Mouse (Mus musculus) hindbrain, embryonic 13.5 days (tissue): ENCODE data around the gene Smoc2. TPM values are rescaled to one million over a fixed set of nuclear protein-coding genes. Genes with fewer than 3 reads are reported as not detected.

ENCODE experiments used
- ATAC-seq: fragments of 200-750 bp; cut with Nextera tagmentation; 2 replicates; pipeline ENCODE4 v1.8.0; 2017; ENCODE audit warnings: moderate TSS enrichment; ENCODE audit not compliant: low FRiP score
- H3K27ac ChIP-seq: fragments of 300-500 bp; sonication (generic); 2 replicates; pipeline ENCODE4 v1.5.1; 2015; ENCODE audit warnings: inconsistent platforms, mild to moderate bottlenecking, moderate library complexity
- H3K27me3 ChIP-seq: fragments of 300-500 bp; sonication (generic); 2 replicates; pipeline ENCODE4 v1.6.1; 2015; ENCODE audit warnings: mild to moderate bottlenecking, inconsistent platforms
- H3K36me3 ChIP-seq: fragments of 300-500 bp; sonication (generic); 2 replicates; pipeline ENCODE4 v1.6.1; 2015; ENCODE audit warnings: mild to moderate bottlenecking, inconsistent platforms
- H3K4me1 ChIP-seq: fragments of 300-500 bp; sonication (generic); replicated peaks from 2 replicates; pipeline ENCODE4 v1.6.1; 2015; ENCODE audit warnings: inconsistent platforms
- H3K4me2 ChIP-seq: fragments of 300-500 bp; sonication (generic); 2 replicates; pipeline ENCODE4 v1.6.1; 2015; ENCODE audit warnings: inconsistent platforms, mild to moderate bottlenecking, moderate library complexity
- H3K4me3 ChIP-seq: fragments of 300-500 bp; sonication (generic); 2 replicates; pipeline ENCODE4 v1.5.1; 2015; ENCODE audit warnings: mild to moderate bottlenecking, inconsistent platforms
- H3K9ac ChIP-seq: fragments of 300-500 bp; sonication (generic); 2 replicates; pipeline ENCODE4 v1.6.1; 2015; ENCODE audit warnings: mild to moderate bottlenecking, inconsistent platforms
- H3K9me3 ChIP-seq: fragments of 300-500 bp; sonication (generic); 2 replicates; pipeline ENCODE4 v1.6.1; 2016; ENCODE audit warnings: inconsistent platforms
- WGBS: fragments of 180-500 bp; shearing (Covaris S2); methylation state at CpG from one replicate; pipeline ENCODE4 v1.1.7; 2015; 5-methylcytosine and 5-hydroxymethylcytosine counted together
- polyA plus RNA-seq: library from polyadenylated mRNA; unstranded; fragments of >200 nt; fragmentation: Nextera tagmentation; extraction: Ambion mirVana; gene quantifications from 2 replicates; pipeline ENCODE4 v1.2.1, GENCODE M21; 2015

Smoc2 gene
- polyA plus RNA-seq, 1 experiment from 2014 or later = 4.4 TPM

- Histone ChIP-seq H3K4me2 (no peak overlapping the region), H3K9ac (no peak overlapping the region), H3K4me1 (peaks cover 19% of the 10 kb centered on the region), H3K36me3 (no peaks in the 10 kb centered on the region), H3K27ac (no peak overlapping the region), H3K4me3 (no peak overlapping the region), H3K9me3 (no peaks in the 10 kb centered on the region), H3K27me3 (0 out of 2 replicates have a peak, but pooled peaks cover 6% of the 10 kb centered on the region)
- 75% methylated on average over 6 of the region's 6 CpGs for WGBS
- ATAC-seq = peak; percentile 13; the same call in 1 of the 2 replicates
These were observed 92.3 kb downstream of the Smoc2 start for GRCm38 (mm10) chr17:14371606-14372005.

GRCm38 (mm10) chr17:14372324-14373145 lies 93.2 kb downstream of the Smoc2 start:
- H3K36me3 ChIP-seq = no peaks in the 10 kb centered on the region
- peak; percentile 82 for ATAC-seq
- 0 out of 2 replicates have a peak, but pooled peaks cover 6% of the 10 kb centered on the region for H3K27me3 ChIP-seq
- no peak overlapping the region for H3K4me3 ChIP-seq
- H3K4me1 ChIP-seq = peaks cover 19% of the 10 kb centered on the region
- 44% methylated on average over 25 of the region's 25 CpGs for WGBS
- H3K9me3 ChIP-seq = no peaks in the 10 kb centered on the region
- peak overlapping the region; percentile 13 for H3K27ac ChIP-seq
- no peak overlapping the region; the same call in 1 of the 2 replicates for H3K9ac ChIP-seq
- H3K4me2 ChIP-seq = peak overlapping the region; percentile 26

GRCm38 (mm10) chr17:14378692-14379446 lies 99.6 kb downstream of the Smoc2 start:
- Histone ChIP-seq H3K9me3 (no peaks in the 10 kb centered on the region), H3K27me3 (no peaks in the 10 kb centered on the region), H3K27ac (peak overlapping the region; percentile 23; the same call in 1 of the 2 replicates), H3K36me3 (no peaks in the 10 kb centered on the region), H3K4me1 (peaks cover 8% of the 10 kb centered on the region), H3K4me3 (no peak overlapping the region), H3K4me2 (no peak overlapping the region), H3K9ac (no peak overlapping the region)
- WGBS = 71% methylated on average over 17 of the region's 17 CpGs
- ATAC-seq = no peak

- Histone ChIP-seq H3K4me1 (peaks cover 8% of the 10 kb centered on the region), H3K4me2 (no peak overlapping the region), H3K27ac (no peak overlapping the region), H3K27me3 (no peaks in the 10 kb centered on the region), H3K4me3 (no peak overlapping the region), H3K9me3 (no peaks in the 10 kb centered on the region), H3K9ac (no peak overlapping the region), H3K36me3 (no peaks in the 10 kb centered on the region)
- ATAC-seq = no peak
- WGBS = 84% methylated on average over 2 of the region's 2 CpGs
These were observed 100.2 kb downstream of the Smoc2 start for GRCm38 (mm10) chr17:14379518-14379917.

- Histone ChIP-seq H3K9me3 (no peaks in the 10 kb centered on the region), H3K9ac (no peak overlapping the region), H3K4me2 (no peak overlapping the region), H3K27me3 (no peaks in the 10 kb centered on the region), H3K27ac (no peak overlapping the region), H3K4me3 (no peak overlapping the region), H3K36me3 (no peaks in the 10 kb centered on the region), H3K4me1 (peaks cover 8% of the 10 kb centered on the region)
- ATAC-seq = no peak
- WGBS = 88% methylated on average over 3 of the region's 3 CpGs
These were observed 100.7 kb downstream of the Smoc2 start for GRCm38 (mm10) chr17:14379966-14380365.

- Histone ChIP-seq H3K36me3 (no peaks in the 10 kb centered on the region), H3K27ac (no peak overlapping the region), H3K27me3 (no peaks in the 10 kb centered on the region), H3K4me3 (no peak overlapping the region), H3K4me1 (peaks cover 8% of the 10 kb centered on the region), H3K9me3 (no peaks in the 10 kb centered on the region), H3K4me2 (no peak overlapping the region), H3K9ac (no peak overlapping the region)
- no peak for ATAC-seq
- WGBS = 83% methylated on average over 12 of the region's 12 CpGs
These were observed 101.2 kb downstream of the Smoc2 start for GRCm38 (mm10) chr17:14380526-14380925.

GRCm38 (mm10) chr17:14381482-14381881 lies 102.2 kb downstream of the Smoc2 start:
- Histone ChIP-seq H3K27me3 (no peaks in the 10 kb centered on the region), H3K4me3 (no peak overlapping the region), H3K27ac (no peak overlapping the region), H3K36me3 (no peaks in the 10 kb centered on the region), H3K9ac (no peak overlapping the region), H3K9me3 (no peaks in the 10 kb centered on the region), H3K4me2 (no peak overlapping the region), H3K4me1 (peaks cover 8% of the 10 kb centered on the region)
- ATAC-seq = no peak
- 76% methylated on average over 7 of the region's 7 CpGs for WGBS

- Histone ChIP-seq H3K4me2 (no peak overlapping the region), H3K9ac (no peak overlapping the region), H3K9me3 (no peaks in the 10 kb centered on the region), H3K27me3 (no peaks in the 10 kb centered on the region), H3K36me3 (no peaks in the 10 kb centered on the region), H3K4me1 (peaks cover 8% of the 10 kb centered on the region), H3K27ac (no peak overlapping the region), H3K4me3 (no peak overlapping the region)
- ATAC-seq = no peak
- 92% methylated on average over 4 of the region's 4 CpGs for WGBS
These were observed 104.7 kb downstream of the Smoc2 start for GRCm38 (mm10) chr17:14383981-14384380.

GRCm38 (mm10) chr17:14384980-14385379 lies 105.7 kb downstream of the Smoc2 start:
- Histone ChIP-seq H3K9ac (no peak overlapping the region), H3K4me1 (peaks cover 8% of the 10 kb centered on the region), H3K27me3 (no peaks in the 10 kb centered on the region), H3K27ac (no peak overlapping the region), H3K4me3 (no peak overlapping the region), H3K9me3 (no peaks in the 10 kb centered on the region), H3K4me2 (no peak overlapping the region), H3K36me3 (no peaks in the 10 kb centered on the region)
- 86% methylated on average over 6 of the region's 6 CpGs for WGBS
- no peak for ATAC-seq

- no peak for ATAC-seq
- peaks cover 4% of the 10 kb centered on the region for H3K4me1 ChIP-seq
- no peak overlapping the region for H3K9ac ChIP-seq
- H3K27me3 ChIP-seq = no peaks in the 10 kb centered on the region
- no peak overlapping the region for H3K4me3 ChIP-seq
- H3K4me2 ChIP-seq = no peak overlapping the region
- no peaks in the 10 kb centered on the region for H3K9me3 ChIP-seq
- 63% methylated on average over 6 of the region's 6 CpGs for WGBS
- H3K36me3 ChIP-seq = no peaks in the 10 kb centered on the region
- no peak overlapping the region for H3K27ac ChIP-seq
These were observed 108.0 kb downstream of the Smoc2 start for GRCm38 (mm10) chr17:14387261-14387660.

- no peaks in the 10 kb centered on the region for H3K36me3 ChIP-seq
- H3K9me3 ChIP-seq = no peaks in the 10 kb centered on the region
- H3K4me1 ChIP-seq = no peaks in the 10 kb centered on the region
- H3K9ac ChIP-seq = no peak overlapping the region
- no peak overlapping the region for H3K27ac ChIP-seq
- WGBS = 87% methylated on average over 2 of the region's 2 CpGs
- no peak for ATAC-seq
- H3K4me2 ChIP-seq = no peak overlapping the region
- H3K27me3 ChIP-seq = no peaks in the 10 kb centered on the region
- no peak overlapping the region for H3K4me3 ChIP-seq
These were observed 113.1 kb downstream of the Smoc2 start for GRCm38 (mm10) chr17:14392443-14392842.

GRCm38 (mm10) chr17:14394861-14395260 lies 115.6 kb downstream of the Smoc2 start:
- Histone ChIP-seq H3K9me3 (no peaks in the 10 kb centered on the region), H3K27ac (no peak overlapping the region), H3K4me3 (no peak overlapping the region), H3K27me3 (no peaks in the 10 kb centered on the region), H3K4me1 (no peaks in the 10 kb centered on the region), H3K4me2 (no peak overlapping the region), H3K9ac (no peak overlapping the region), H3K36me3 (no peaks in the 10 kb centered on the region)
- 85% methylated on average over 5 of the region's 5 CpGs for WGBS
- no peak for ATAC-seq
